Mouse (Mus musculus): ENCODE data around the gene Neb. TPM values are rescaled to one million over a fixed set of nuclear protein-coding genes. Genes with fewer than 3 reads are reported as not detected.
A peak's percentile ranks its signal among the peaks of the same experiment; 100 is the strongest.

The Neb gene
- total and polyA plus RNA-seq, 3 experiments: 0.12 to 0.70 TPM; not detected in 1

GRCm38 (mm10) chr2:52406480-52406879 is 28.2 kb upstream of the Neb start:
- no peak overlapping the region for H3K27ac ChIP-seq (ENCODE audit: control insufficient read depth, low read depth, low read length)
- H3K4me1 ChIP-seq (ENCODE audit: control insufficient read depth in 1 of 2, insufficient read depth in 2 of 2, low read length in 2 of 2): peaks cover 4 to 8% of the 10 kb centered on the region in 2 experiments
- no peak overlapping the region for H3K9ac ChIP-seq (ENCODE audit: control insufficient read depth, low read depth, low read length, poor library complexity, severe bottlenecking)
- no peaks in the 10 kb centered on the region for H3K79me2 ChIP-seq (ENCODE audit: control insufficient read depth, insufficient read depth, low read length, poor library complexity)
- peak; percentile 53 for DNase-seq (ENCODE audit: low read depth, low spot score)
- H3K9me3 ChIP-seq (replicated peaks; ENCODE audit: insufficient read depth, low read length): no peaks in the 10 kb centered on the region
- TF ChIP-seq CTCF (IDR thresholded peaks at IDR 0.05 in 2 of 3, conservative IDR thresholded peaks at IDR 0.05 in 1 of 3; ENCODE audit: control insufficient read depth in 1 of 3, insufficient read depth in 1 of 3, low read depth in 2 of 3, low read length in 3 of 3, poor library complexity in 1 of 3, severe bottlenecking in 1 of 3) (peak in 2 of 3 experiments; percentile 39 to 66; a peak in 4 of 6 replicates), SMC3 (IDR thresholded peaks at IDR 0.05; ENCODE audit: low read depth, low read length) (peak; percentile 74), RAD21 (IDR thresholded peaks at IDR 0.05; ENCODE audit: low read depth, low read length) (peak; percentile 66), ZC3H11A (IDR thresholded peaks at IDR 0.05; ENCODE audit: low read depth, low read length) (peak; percentile 57), BHLHE40 (IDR thresholded peaks at IDR 0.05; ENCODE audit: borderline replicate concordance, low read depth, low read length) (no peak), MYB (IDR thresholded peaks at IDR 0.05; ENCODE audit: low read depth, low read length) (no peak)
- H3K4me3 ChIP-seq (ENCODE audit: control insufficient read depth in 1 of 2, insufficient read depth in 1 of 2, low read depth in 2 of 2, low read length in 2 of 2): no peak overlapping the region
- H3K27me3 ChIP-seq (ENCODE audit: control insufficient read depth in 1 of 2, insufficient read depth in 2 of 2, low read length in 2 of 2): no peaks in the 10 kb centered on the region
- peaks cover 10 to 11% of the 10 kb centered on the region in 2 experiments for H3K36me3 ChIP-seq (ENCODE audit: control insufficient read depth in 1 of 2, insufficient read depth in 2 of 2, low read length in 2 of 2)

GRCm38 (mm10) chr2:52405238-52405637 is 27.0 kb upstream of the Neb start:
- H3K9me3 ChIP-seq (replicated peaks; ENCODE audit: insufficient read depth, low read length): no peaks in the 10 kb centered on the region
- H3K79me2 ChIP-seq (ENCODE audit: control insufficient read depth, insufficient read depth, low read length, poor library complexity): no peaks in the 10 kb centered on the region
- peaks cover 4 to 8% of the 10 kb centered on the region in 2 experiments for H3K4me1 ChIP-seq (ENCODE audit: control insufficient read depth in 1 of 2, insufficient read depth in 2 of 2, low read length in 2 of 2)
- DNase-seq (ENCODE audit: low read depth, low spot score): no peak
- H3K4me3 ChIP-seq (ENCODE audit: control insufficient read depth in 1 of 2, insufficient read depth in 1 of 2, low read depth in 2 of 2, low read length in 2 of 2): no peak overlapping the region
- no peak for TF ChIP-seq MAZ (IDR thresholded peaks at IDR 0.05; ENCODE audit: low read depth, low read length)
- no peak for TF ChIP-seq ZC3H11A (IDR thresholded peaks at IDR 0.05; ENCODE audit: low read depth, low read length)
- TF ChIP-seq ZMIZ1 (IDR thresholded peaks at IDR 0.05; ENCODE audit: low read depth, low read length): no peak
- TF ChIP-seq UBTF (IDR thresholded peaks at IDR 0.05; ENCODE audit: borderline replicate concordance, insufficient read depth, low read depth, low read length): no peak
- TF ChIP-seq MYB (IDR thresholded peaks at IDR 0.05; ENCODE audit: low read depth, low read length): no peak
- TF ChIP-seq NELFE (IDR thresholded peaks at IDR 0.05; ENCODE audit: low read depth, low read length): no peak
- no peak for TF ChIP-seq EP300 (IDR thresholded peaks at IDR 0.05; ENCODE audit: low read depth in 1 of 2, low read length in 2 of 2)
- no peak for TF ChIP-seq GABPA (IDR thresholded peaks at IDR 0.05; ENCODE audit: low read depth, low read length)
- TF ChIP-seq ETS1 (IDR thresholded peaks at IDR 0.05; ENCODE audit: low read depth, low read length): no peak
- no peak for TF ChIP-seq RAD21 (IDR thresholded peaks at IDR 0.05; ENCODE audit: low read depth, low read length)
- TF ChIP-seq SIN3A (IDR thresholded peaks at IDR 0.05; ENCODE audit: low read length): no peak
- TF ChIP-seq NRF1 (IDR thresholded peaks at IDR 0.05; ENCODE audit: insufficient read depth, low read depth, low read length, poor library complexity, severe bottlenecking): no peak
- no peak for TF ChIP-seq POLR2AphosphoS2 (IDR thresholded peaks at IDR 0.05; ENCODE audit: low read length)
- H3K27me3 ChIP-seq (ENCODE audit: control insufficient read depth in 1 of 2, insufficient read depth in 2 of 2, low read length in 2 of 2): no peaks in the 10 kb centered on the region
- H3K9ac ChIP-seq (ENCODE audit: control insufficient read depth, low read depth, low read length, poor library complexity, severe bottlenecking): no peak overlapping the region
- H3K36me3 ChIP-seq (ENCODE audit: control insufficient read depth in 1 of 2, insufficient read depth in 2 of 2, low read length in 2 of 2): peaks cover 9 to 11% of the 10 kb centered on the region in 2 experiments
- no peak overlapping the region for H3K27ac ChIP-seq (ENCODE audit: control insufficient read depth, low read depth, low read length)

All from MEL (cell line).